Comparison of ENCODE assay signal across 11 mouse cellular contexts in the genomic region with DNA sequence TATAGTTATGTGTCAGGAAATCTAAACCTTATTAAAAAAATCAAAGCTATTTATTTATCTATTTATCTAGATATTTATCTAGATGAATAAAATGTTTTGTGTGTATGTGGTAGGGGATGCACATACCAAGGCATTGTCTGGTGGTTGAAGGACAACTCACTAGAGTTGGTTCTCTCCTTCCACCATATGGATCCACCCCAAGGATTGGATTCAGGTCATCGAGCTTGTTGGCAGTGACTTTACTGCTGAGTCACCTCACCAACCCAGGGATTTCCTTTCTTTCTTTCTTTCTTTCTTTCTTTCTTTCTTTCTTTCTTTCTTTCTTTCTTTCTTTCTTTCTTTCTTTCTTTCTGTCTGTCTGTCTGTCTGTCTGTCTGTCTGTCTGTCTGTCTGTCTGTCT. TPM values are rescaled to one million over a fixed set of nuclear protein-coding genes. Genes with fewer than 3 reads are reported as not detected.
DNase-seq lines count a peak whose midpoint lies in the region; ATAC-seq and TF ChIP-seq lines count a peak whose summit lies in the region.
"Not testable (repeated sequence)": the region's sequence is repeated elsewhere in the genome, so short reads cannot be mapped to it uniquely, and the experiment has no call there.
"Had no signal": no experiment of that assay in that cellular context is flagged by ENCODE, and none has a peak within 500 bp of the region (broad histone marks: within the 10 kb centered on the region; RNA-seq: fewer than 3 reads in every experiment).

No protein-coding gene starts in this region.

- ATAC-seq in cerebellum, adult (ENCODE audit: insufficient number of reproducible peaks, low FRiP score, low TSS enrichment) = peak; percentile 80; the same call in 1 of the 2 replicates

- H3K27ac ChIP-seq in cerebellum, adult 2 months (ENCODE audit: insufficient read depth, low read length) = 0 out of 2 replicates have a peak overlapping the region, but pooled peaks have one; percentile 80

- 4% methylated on average over 1 of the region's 1 CpGs for WGBS in cerebellum, adult 2 months

- H3K27me3 ChIP-seq in cerebellum, adult 2 months (ENCODE audit: control insufficient read depth, insufficient read depth, low read length) = not testable (repeated sequence)

- H3K4me1 ChIP-seq in cerebellum, adult 2 months (ENCODE audit: control insufficient read depth, insufficient read depth, low read length) = peaks cover 13% of the 10 kb centered on the region; the same call in 1 of the 2 replicates

- not testable (repeated sequence) for H3K4me3 ChIP-seq in cerebellum, adult 2 months (replicated peaks; ENCODE audit: insufficient read depth, low read depth, low read length)

- TF ChIP-seq POLR2A in cerebellum, adult 2 months (IDR thresholded peaks at IDR 0.05; ENCODE audit: borderline replicate concordance, insufficient read depth, low read length) = not testable (repeated sequence)

- TF ChIP-seq CTCF in cerebellum, adult 2 months (IDR thresholded peaks at IDR 0.05; ENCODE audit: borderline replicate concordance, insufficient read depth, low read depth, low read length) = not testable (repeated sequence)

- DNase-seq in 3T3-L1 (ENCODE audit: low read depth, low spot score) = peak; percentile 27
- DNase-seq in brain, adult 2 months (ENCODE audit: low read depth, low spot score) = peak; percentile 80
- DNase-seq in cerebellum, adult 2 months = peak; percentile 51 to 83
- DNase-seq in cerebellum, adult 9-10 months = peak; percentile 79
- peak; percentile 49 to 68 for DNase-seq in cerebellum, postnatal 25 days
- peak; percentile 46 to 55 for DNase-seq in cerebellum, postnatal 36 days
- peak; percentile 9 for DNase-seq in heart, adult 11 months

RNA-seq across cellular contexts. Expression of a gene that starts 11.6 kb away (rescaled TPM):
- polyA plus RNA-seq in cerebellum, adult 2 months (2012; rRNA removed) = 155 and 179 TPM in 2 replicates

RNA-seq across cellular contexts. Expression of a gene that starts 19.8 kb away (rescaled TPM):
- polyA plus RNA-seq in cerebellum, adult 2 months (2012; rRNA removed) = 68.0 and 73.6 TPM in 2 replicates

RNA-seq across cellular contexts. Expression of a gene that starts 26.1 kb away (rescaled TPM):
- polyA plus RNA-seq in cerebellum, adult 2 months (2012; rRNA removed) = 24.2 and 32.4 TPM in 2 replicates

RNA-seq across cellular contexts. Expression of a gene that starts 40.3 kb away (rescaled TPM):
- 0.38 and 0.51 TPM in 2 replicates for polyA plus RNA-seq in cerebellum, adult 2 months (2012; rRNA removed)
- polyA plus RNA-seq: adrenal gland, adult 2 months; C2C12; Patski had no signal

Comparison
In these comparisons a context has a peak if more than half of its experiments do, and no peak if none do; other contexts are left out.
1. DNase-seq: peak in every context shown above with its lines; median percentile 80 in brain, adult 2 months; 79 in cerebellum, adult 9-10 months; 67 in cerebellum, adult 2 months; 58 in cerebellum, postnatal 25 days; 50 in cerebellum, postnatal 36 days; 27 in 3T3-L1; 9 in heart, adult 11 months.